Mouse (Mus musculus): ENCODE data around the gene Ssh3.

- TF ChIP-seq POLR2A (IDR thresholded peaks at IDR 0.05; ENCODE audit: borderline replicate concordance, extremely low read depth, low read depth, low read length) (no peak), CTCF (IDR thresholded peaks at IDR 0.05; ENCODE audit: insufficient read depth, low read length) (no peak)
Measured at GRCm38 (mm10) chr19:4302936-4303639, 34.1 kb upstream of the Ssh3 start.
